8 mouse cellular contexts compared by ENCODE assay signal in the genomic region with DNA sequence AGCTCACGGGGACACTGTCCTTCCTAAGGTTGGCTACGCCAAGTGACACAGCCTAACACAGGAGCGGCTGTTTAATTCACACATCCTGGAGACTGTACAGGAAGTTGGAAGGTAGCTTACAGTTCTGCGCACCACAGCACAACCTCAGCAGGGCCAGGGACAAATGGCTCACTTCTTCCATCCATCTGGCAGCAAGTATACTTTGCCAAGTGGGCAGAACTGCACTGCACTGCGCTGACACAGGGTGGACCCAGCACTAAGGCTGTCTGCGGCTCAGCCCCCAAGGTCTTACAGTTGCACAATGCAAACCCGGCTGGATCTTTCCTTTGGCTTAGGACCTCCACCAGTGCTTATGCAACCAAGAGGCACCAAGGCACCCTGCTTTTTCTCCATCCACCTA.
DNase-seq lines count a peak whose midpoint lies in the region; ATAC-seq lines count a peak whose summit lies in the region.

No protein-coding gene starts in this region.

- 67% methylated on average over 7 of the region's 7 CpGs for WGBS in forebrain, embryonic 14.5 days
- WGBS in forebrain, embryonic 10.5 days, result 89% methylated on average over 7 of the region's 7 CpGs
- WGBS in lung, embryonic 15.5 days, result 68% methylated on average over 7 of the region's 7 CpGs

- peaks cover 57% of the 10 kb centered on the region for H3K4me1 ChIP-seq in forebrain, embryonic 14.5 days (ENCODE audit: control insufficient read depth, insufficient read depth, low read length)
- peaks cover 69% of the 10 kb centered on the region for H3K4me1 ChIP-seq in forebrain, embryonic 10.5 days
- peaks cover 63% of the 10 kb centered on the region for H3K4me1 ChIP-seq in lung, embryonic 15.5 days

- no peaks in the 10 kb centered on the region for H3K9me3 ChIP-seq in forebrain, embryonic 14.5 days (replicated peaks; ENCODE audit: control insufficient read depth, low read length)
- no peaks in the 10 kb centered on the region for H3K9me3 ChIP-seq in forebrain, embryonic 10.5 days
- H3K9me3 ChIP-seq in lung, embryonic 15.5 days, result no peaks in the 10 kb centered on the region

- H3K4me3 ChIP-seq in forebrain, embryonic 14.5 days (ENCODE audit: low read depth, low read length), result no peak overlapping the region
- H3K4me3 ChIP-seq in forebrain, embryonic 10.5 days, result no peak overlapping the region
- no peak overlapping the region for H3K4me3 ChIP-seq in lung, embryonic 15.5 days

- H3K36me3 ChIP-seq in forebrain, embryonic 14.5 days (ENCODE audit: control insufficient read depth, insufficient read depth, low read length), result peaks cover 3% of the 10 kb centered on the region
- H3K36me3 ChIP-seq in forebrain, embryonic 10.5 days (replicated peaks), result peaks cover 4% of the 10 kb centered on the region
- H3K36me3 ChIP-seq in lung, embryonic 15.5 days, result no peaks in the 10 kb centered on the region

- no peak overlapping the region; the same call in 1 of the 2 replicates for H3K27ac ChIP-seq in forebrain, embryonic 14.5 days (ENCODE audit: low read depth, low read length)
- H3K27ac ChIP-seq in forebrain, embryonic 10.5 days, result no peak overlapping the region
- no peak overlapping the region for H3K27ac ChIP-seq in lung, embryonic 15.5 days

- peak; percentile 9; the same call in 1 of the 2 replicates for ATAC-seq in forebrain, embryonic 14.5 days
- ATAC-seq in lung, embryonic 15.5 days (ENCODE audit: borderline replicate concordance, extremely low read depth, low FRiP score, low TSS enrichment), result peak; percentile 43; the same call in 1 of the 2 replicates

- no peak overlapping the region for H3K4me2 ChIP-seq in forebrain, embryonic 14.5 days (ENCODE audit: low read length)
- no peak overlapping the region for H3K4me2 ChIP-seq in lung, embryonic 15.5 days

- no peaks in the 10 kb centered on the region for H3K27me3 ChIP-seq in forebrain, embryonic 14.5 days (replicated peaks; ENCODE audit: control insufficient read depth, insufficient read depth, low read length)
- no peaks in the 10 kb centered on the region for H3K27me3 ChIP-seq in forebrain, embryonic 10.5 days (ENCODE audit: poor library complexity, severe bottlenecking)
- H3K27me3 ChIP-seq in lung, embryonic 15.5 days, result no peaks in the 10 kb centered on the region

- DNase-seq in forebrain, embryonic 14.5 days (ENCODE audit: low spot score), result no peak
- DNase-seq in forebrain, embryonic 10.5 days (ENCODE audit: extremely low spot score, low spot score), result no peak
- DNase-seq in NIH3T3 (ENCODE audit: low read depth), result peak; percentile 32
- peak; percentile 74 to 81 for DNase-seq in cerebellum, postnatal 14 days
- no peak for DNase-seq in spleen, postnatal 4 days (ENCODE audit: low spot score in 2 of 2)
- DNase-seq in right cerebral cortex, adult 2 months (ENCODE audit: low spot score in 2 of 2), result no peak
- no peak for DNase-seq in B cell, adult 2 months

- H3K9ac ChIP-seq in forebrain, embryonic 14.5 days (ENCODE audit: low read length), result no peak overlapping the region
- H3K9ac ChIP-seq in lung, embryonic 15.5 days, result no peak overlapping the region

Comparison
In these comparisons a context has a peak if more than half of its experiments do, and no peak if none do; other contexts are left out.
1. DNase-seq: peak in NIH3T3 (single experiment) and cerebellum, postnatal 14 days (2 of 2); none in forebrain, embryonic 14.5 days (single experiment), forebrain, embryonic 10.5 days (single experiment), spleen, postnatal 4 days (0 of 2), right cerebral cortex, adult 2 months (0 of 2) and B cell, adult 2 months (0 of 2).